8 mouse cellular contexts compared by ENCODE assay signal in genomic region chr4:59625676-59625997, GRCm38 (mm10). TPM values are rescaled to one million over a fixed set of nuclear protein-coding genes. Genes with fewer than 3 reads are reported as not detected.
A peak's percentile ranks its signal among the peaks of the same experiment; 100 is the strongest.
DNase-seq lines count a peak whose midpoint lies in the region; ATAC-seq and TF ChIP-seq lines count a peak whose summit lies in the region.

No protein-coding gene starts in this region.

- H3K9ac ChIP-seq in heart, embryonic 13.5 days = peak overlapping the region; percentile 96

- peaks cover 31% of the 10 kb centered on the region for H3K4me1 ChIP-seq in heart, embryonic 13.5 days
- H3K4me1 ChIP-seq in G1E (ENCODE audit: insufficient read depth, low read depth, low read length) = peaks cover 24% of the 10 kb centered on the region
- H3K4me1 ChIP-seq in midbrain, embryonic 10.5 days = peaks cover 42% of the 10 kb centered on the region

- WGBS in heart, embryonic 13.5 days = under 1% methylated on average over 18 of the region's 18 CpGs
- WGBS in midbrain, embryonic 10.5 days = 3% methylated on average over 18 of the region's 18 CpGs

- no peaks in the 10 kb centered on the region for H3K27me3 ChIP-seq in heart, embryonic 13.5 days (replicated peaks)
- H3K27me3 ChIP-seq in G1E (ENCODE audit: insufficient read depth, low read length) = no peaks in the 10 kb centered on the region
- no peaks in the 10 kb centered on the region for H3K27me3 ChIP-seq in midbrain, embryonic 10.5 days (ENCODE audit: low read depth, poor library complexity, severe bottlenecking)

- ATAC-seq in heart, embryonic 13.5 days (ENCODE audit: extremely low read depth, insufficient number of reproducible peaks, low FRiP score, low TSS enrichment) = no peak; the same call in 1 of the 2 replicates
- no peak for ATAC-seq in G1E (ENCODE audit: extremely low read depth, insufficient number of reproducible peaks, low FRiP score, poor library complexity, severe bottlenecking)
- ATAC-seq in hematopoietic stem cell, adult 5-6 weeks (replicated peaks in 1 of 2; ENCODE audit: insufficient read depth in 1 of 2, low FRiP score in 2 of 2, low TSS enrichment in 1 of 2, low read depth in 1 of 2, poor library complexity in 2 of 2, severe bottlenecking in 2 of 2) = peak; percentile 20 to 27; a peak in 2 of 4 replicates

- peak overlapping the region; percentile 97 for H3K4me3 ChIP-seq in heart, embryonic 13.5 days
- peak overlapping the region; percentile 95 for H3K4me3 ChIP-seq in G1E (ENCODE audit: low read depth, low read length)
- peak overlapping the region; percentile 93 for H3K4me3 ChIP-seq in midbrain, embryonic 10.5 days

- no peak for DNase-seq in heart, postnatal 36 days
- DNase-seq in G1E (ENCODE audit: low spot score) = no peak
- no peak for DNase-seq in midbrain, embryonic 10.5 days (ENCODE audit: low spot score)
- no peak for DNase-seq in thymus, postnatal 25 days
- DNase-seq in layer of hippocampus, adult 18-20 months (ENCODE audit: low spot score in 2 of 2) = no peak
- no peak for DNase-seq in left cerebral cortex, postnatal 10 days (ENCODE audit: extremely low spot score in 1 of 2, low spot score in 2 of 2)

- H3K36me3 ChIP-seq in heart, embryonic 13.5 days = no peaks in the 10 kb centered on the region
- peaks cover 2% of the 10 kb centered on the region for H3K36me3 ChIP-seq in G1E (replicated peaks)
- H3K36me3 ChIP-seq in midbrain, embryonic 10.5 days = no peaks in the 10 kb centered on the region

- H3K9me3 ChIP-seq in heart, embryonic 13.5 days = no peaks in the 10 kb centered on the region
- H3K9me3 ChIP-seq in G1E (replicated peaks) = no peaks in the 10 kb centered on the region
- H3K9me3 ChIP-seq in midbrain, embryonic 10.5 days (replicated peaks) = no peaks in the 10 kb centered on the region

- TF ChIP-seq CTCF in G1E (IDR thresholded peaks at IDR 0.05; ENCODE audit: low read depth, low read length) = no peak

- H3K27ac ChIP-seq in heart, embryonic 13.5 days (replicated peaks) = peak overlapping the region; percentile 88
- H3K27ac ChIP-seq in midbrain, embryonic 10.5 days (replicated peaks) = peak overlapping the region; percentile 98

- H3K4me2 ChIP-seq in heart, embryonic 13.5 days = peak overlapping the region; percentile 80

- intact Hi-C loops in heart, postnatal 36 days (cut with DNase I) = loop anchor here (5.0 kb wide), 2 partner anchors 87 to 137 kb away; no protein-coding TSS in a partner anchor
- intact Hi-C loops in left cerebral cortex, postnatal 10 days (cut with DNase I) = loop anchor here (5.0 to 10.0 kb wide), 3 partner anchors 132 to 249 kb away; no protein-coding TSS in a partner anchor

RNA-seq across cellular contexts. Expression of gene E130308A19Rik, which starts 0.4 kb away (rescaled TPM):
- 20.5 and 23.9 TPM in 2 replicates for polyA plus RNA-seq in heart, embryonic 13.5 days (2015; fragmentation: Nextera tagmentation; extraction: Ambion mirVana)
- 1 to 10 TPM; 7.2 to 7.6 TPM for total RNA-seq in heart, postnatal 36 days (2021)
- 30.8 and 33.8 TPM in 2 replicates for total RNA-seq in G1E (2014; fragmentation: Nextera tagmentation)
- total RNA-seq in G1E (2017) = 7.0 and 8.1 TPM in 2 replicates
- polyA plus RNA-seq in G1E (2012) = 6.1 and 7.5 TPM in 2 replicates
- total RNA-seq in hematopoietic stem cell, adult 5-6 weeks (2017) = 9.4 TPM in 2 replicates
- polyA plus RNA-seq in midbrain, embryonic 10.5 days (2016; fragmentation: Nextera tagmentation; extraction: Ambion mirVana) = 51.3 and 54.0 TPM in 2 replicates
- 10 to 100 TPM; 11.7 to 14.7 TPM for total RNA-seq in layer of hippocampus, adult 18-20 months (2021)
- total RNA-seq in left cerebral cortex, postnatal 10 days (2021) = 1 to 10 TPM; 9.3 to 10.0 TPM

RNA-seq across cellular contexts. Expression of gene Hsdl2, which starts 44.3 kb away (rescaled TPM):
- polyA plus RNA-seq in heart, embryonic 13.5 days (2015; fragmentation: Nextera tagmentation; extraction: Ambion mirVana) = 38.1 and 39.8 TPM in 2 replicates
- total RNA-seq in heart, postnatal 36 days (2021) = 100 to 1,000 TPM; 240 to 258 TPM
- 25.0 and 38.5 TPM in 2 replicates for total RNA-seq in G1E (2014; fragmentation: Nextera tagmentation)
- 17.9 and 18.5 TPM in 2 replicates for total RNA-seq in G1E (2017)
- 1.9 and 2.0 TPM in 2 replicates for polyA plus RNA-seq in G1E (2012)
- total RNA-seq in hematopoietic stem cell, adult 5-6 weeks (2017) = 30.5 and 33.6 TPM in 2 replicates
- 22.6 and 24.7 TPM in 2 replicates for polyA plus RNA-seq in midbrain, embryonic 10.5 days (2016; fragmentation: Nextera tagmentation; extraction: Ambion mirVana)
- total RNA-seq in layer of hippocampus, adult 18-20 months (2021) = 10 to 100 TPM; 26.2 to 28.6 TPM
- total RNA-seq in left cerebral cortex, postnatal 10 days (2021) = 10 to 100 TPM; 21.8 to 22.7 TPM

Comparison
In these comparisons a context has a peak if more than half of its experiments do, and no peak if none do; other contexts are left out.
1. ATAC-seq: peak in hematopoietic stem cell, adult 5-6 weeks (2 of 2); none in heart, embryonic 13.5 days (single experiment) and G1E (single experiment).
2. Peak in every context shown above with its lines, with median percentiles within 50 percentile points of each other: H3K4me3 ChIP-seq.